Mouse (Mus musculus) forebrain, embryonic 13.5 days (tissue): ENCODE data around the gene Ftsj1. TPM values are rescaled to one million over a fixed set of nuclear protein-coding genes. Genes with fewer than 3 reads are reported as not detected.

Experiments
- ATAC-seq: fragments of 200-750 bp; cut with Nextera tagmentation; 2 replicates; pipeline ENCODE4 v1.8.0; 2017
- H3K27ac ChIP-seq: fragments of 300-500 bp; sonication (generic); 2 replicates; pipeline ENCODE4 v1.5.1; 2015; ENCODE audit warnings: inconsistent platforms, mild to moderate bottlenecking, moderate library complexity
- H3K27me3 ChIP-seq: fragments of 300-500 bp; sonication (generic); 2 replicates; pipeline ENCODE4 v1.6.1; 2015; ENCODE audit warnings: mild to moderate bottlenecking, inconsistent platforms
- H3K36me3 ChIP-seq: fragments of 300-500 bp; sonication (generic); 2 replicates; pipeline ENCODE4 v1.6.1; 2015; ENCODE audit warnings: mild to moderate bottlenecking, inconsistent platforms; ENCODE audit not compliant: poor library complexity, severe bottlenecking
- H3K4me1 ChIP-seq: fragments of 300-500 bp; sonication (generic); 2 replicates; pipeline ENCODE4 v1.6.1; 2015; ENCODE audit warnings: inconsistent platforms
- H3K4me2 ChIP-seq: fragments of 300-500 bp; sonication (generic); 2 replicates; pipeline ENCODE4 v1.6.1; 2015; ENCODE audit warnings: inconsistent platforms, mild to moderate bottlenecking, moderate library complexity
- H3K4me3 ChIP-seq: fragments of 300-500 bp; sonication (generic); 2 replicates; pipeline ENCODE4 v1.5.1; 2015; ENCODE audit warnings: mild to moderate bottlenecking, inconsistent platforms
- H3K9ac ChIP-seq: fragments of 300-500 bp; sonication (generic); 2 replicates; pipeline ENCODE4 v1.6.1; 2015; ENCODE audit warnings: mild to moderate bottlenecking, inconsistent platforms
- H3K9me3 ChIP-seq: fragments of 300-500 bp; sonication (generic); replicated peaks from 2 replicates; pipeline ENCODE4 v1.6.1; 2016; ENCODE audit warnings: inconsistent platforms
- WGBS: fragments of 180-500 bp; shearing (Covaris S2); methylation state at CpG from one replicate; pipeline ENCODE4 v1.1.7; 2015; 5-methylcytosine and 5-hydroxymethylcytosine counted together
- polyA plus RNA-seq: library from polyadenylated mRNA; unstranded; fragments of >200 nt; fragmentation: Nextera tagmentation; extraction: Ambion mirVana; gene quantifications from 2 replicates; pipeline ENCODE4 v1.2.1, GENCODE M21; 2015

Ftsj1 gene
- polyA plus RNA-seq: 51.3 and 51.7 TPM in 2 replicates

GRCm38 (mm10) chrX:8252334-8253285, at the start of gene Ftsj1:
TSS of gene Ftsj1 (minus strand) at chrX:8252406.
- peak within 1 kb of the TSS; percentile 60 for H3K4me2 ChIP-seq
- no peaks in the 10 kb centered on the region for H3K27me3 ChIP-seq
- no peaks in the 10 kb centered on the region for H3K36me3 ChIP-seq
- peak within 1 kb of the TSS; percentile 54; the same call in 1 of the 2 replicates for H3K27ac ChIP-seq
- no peaks in the 10 kb centered on the region for H3K9me3 ChIP-seq
- H3K9ac ChIP-seq: peak within 1 kb of the TSS; percentile 73
- H3K4me3 ChIP-seq: peak within 1 kb of the TSS; percentile 56
- ATAC-seq: peak; percentile 94
- H3K4me1 ChIP-seq: peaks cover 9% of the 10 kb centered on the region
- 18% methylated on average over 45 of the region's 45 CpGs for WGBS

- Histone ChIP-seq H3K36me3 (no peaks in the 10 kb centered on the region), H3K27ac (no peak overlapping the region), H3K27me3 (no peaks in the 10 kb centered on the region), H3K4me3 (no peak overlapping the region), H3K9ac (no peak overlapping the region), H3K4me1 (no peaks in the 10 kb centered on the region), H3K4me2 (no peak overlapping the region), H3K9me3 (no peaks in the 10 kb centered on the region)
- WGBS: 73% methylated on average over 5 of the region's 5 CpGs
- no peak for ATAC-seq
Observed at GRCm38 (mm10) chrX:8288621-8289020, 36.4 kb upstream of the Ftsj1 start.

GRCm38 (mm10) chrX:8274056-8274455, 21.9 kb upstream of the Ftsj1 start:
- no peaks in the 10 kb centered on the region for H3K36me3 ChIP-seq
- no peak for ATAC-seq
- H3K4me3 ChIP-seq: no peak overlapping the region
- no peak overlapping the region for H3K27ac ChIP-seq
- no peak overlapping the region for H3K4me2 ChIP-seq
- WGBS: 93% methylated on average over 5 of the region's 5 CpGs
- no peaks in the 10 kb centered on the region for H3K4me1 ChIP-seq
- no peak overlapping the region for H3K9ac ChIP-seq
- no peaks in the 10 kb centered on the region for H3K9me3 ChIP-seq
- no peaks in the 10 kb centered on the region for H3K27me3 ChIP-seq

GRCm38 (mm10) chrX:8272000-8272399, 19.8 kb upstream of the Ftsj1 start:
- no peak overlapping the region for H3K9ac ChIP-seq
- no peak overlapping the region for H3K27ac ChIP-seq
- H3K4me2 ChIP-seq: peak overlapping the region; percentile 34
- H3K4me1 ChIP-seq: no peaks in the 10 kb centered on the region
- WGBS: 23% methylated on average over 10 of the region's 10 CpGs
- no peak for ATAC-seq
- H3K36me3 ChIP-seq: no peaks in the 10 kb centered on the region
- no peak overlapping the region for H3K4me3 ChIP-seq
- no peaks in the 10 kb centered on the region for H3K27me3 ChIP-seq
- H3K9me3 ChIP-seq: no peaks in the 10 kb centered on the region

GRCm38 (mm10) chrX:8271083-8271820, 19.0 kb upstream of the Ftsj1 start, which contains the start of gene Slc38a5:
TSS of gene Slc38a5 (plus strand) at chrX:8271133.
- ATAC-seq: no peak
- 17% methylated on average over 12 of the region's 15 CpGs for WGBS
- no peak within 1 kb of the TSS for H3K27ac ChIP-seq

GRCm38 (mm10) chrX:8264222-8264621, 12.0 kb upstream of the Ftsj1 start:
- H3K4me1 ChIP-seq: no peaks in the 10 kb centered on the region
- WGBS: 86% methylated on average over 3 of the region's 3 CpGs
- no peaks in the 10 kb centered on the region for H3K36me3 ChIP-seq
- H3K4me2 ChIP-seq: no peak overlapping the region
- H3K27ac ChIP-seq: no peak overlapping the region
- H3K4me3 ChIP-seq: no peak overlapping the region
- H3K9me3 ChIP-seq: no peaks in the 10 kb centered on the region
- H3K27me3 ChIP-seq: no peaks in the 10 kb centered on the region
- ATAC-seq: no peak
- H3K9ac ChIP-seq: no peak overlapping the region

More at GRCm38 (mm10) chrX:8271083-8271820, 19.0 kb upstream of the Ftsj1 start, which contains the start of gene Slc38a5:
- H3K4me2 ChIP-seq: peak within 1 kb of the TSS; percentile 34
- H3K9me3 ChIP-seq: no peaks in the 10 kb centered on the region
- H3K4me1 ChIP-seq: no peaks in the 10 kb centered on the region
- no peak within 1 kb of the TSS for H3K9ac ChIP-seq
- no peak within 1 kb of the TSS for H3K4me3 ChIP-seq
- no peaks in the 10 kb centered on the region for H3K36me3 ChIP-seq
- no peaks in the 10 kb centered on the region for H3K27me3 ChIP-seq

- 77% methylated on average over 5 of the region's 5 CpGs for WGBS
- Histone ChIP-seq H3K27ac (no peak overlapping the region), H3K36me3 (no peaks in the 10 kb centered on the region), H3K4me2 (no peak overlapping the region), H3K4me1 (no peaks in the 10 kb centered on the region), H3K27me3 (no peaks in the 10 kb centered on the region), H3K4me3 (no peak overlapping the region), H3K9me3 (no peaks in the 10 kb centered on the region), H3K9ac (no peak overlapping the region)
- ATAC-seq: no peak
Observed at GRCm38 (mm10) chrX:8263156-8263804, 11.1 kb upstream of the Ftsj1 start.

- no peak overlapping the region for H3K4me3 ChIP-seq
- H3K9me3 ChIP-seq: no peaks in the 10 kb centered on the region
- H3K27ac ChIP-seq: no peak overlapping the region
- no peak overlapping the region for H3K9ac ChIP-seq
- no peak overlapping the region for H3K4me2 ChIP-seq
- H3K36me3 ChIP-seq: no peaks in the 10 kb centered on the region
- 84% methylated on average over 12 of the region's 12 CpGs for WGBS
- no peaks in the 10 kb centered on the region for H3K4me1 ChIP-seq
- H3K27me3 ChIP-seq: no peaks in the 10 kb centered on the region
- no peak for ATAC-seq
Observed at GRCm38 (mm10) chrX:8259478-8259877, 7.3 kb upstream of the Ftsj1 start.

GRCm38 (mm10) chrX:8255807-8256206, 3.6 kb upstream of the Ftsj1 start:
- H3K9me3 ChIP-seq: no peaks in the 10 kb centered on the region
- H3K4me2 ChIP-seq: no peak overlapping the region
- peaks cover 8% of the 10 kb centered on the region for H3K4me1 ChIP-seq
- no peak for ATAC-seq
- no peak overlapping the region for H3K4me3 ChIP-seq
- no peak overlapping the region for H3K27ac ChIP-seq
- 21% methylated on average over 2 of the region's 6 CpGs for WGBS
- H3K27me3 ChIP-seq: no peaks in the 10 kb centered on the region
- H3K9ac ChIP-seq: no peak overlapping the region
- no peaks in the 10 kb centered on the region for H3K36me3 ChIP-seq

- H3K27me3 ChIP-seq: no peaks in the 10 kb centered on the region
- WGBS: 82% methylated on average over 2 of the region's 2 CpGs
Observed at GRCm38 (mm10) chrX:8253711-8254110, 1.5 kb upstream of the Ftsj1 start.

GRCm38 (mm10) chrX:8251789-8252333, 345 bp downstream of the Ftsj1 start:
- ATAC-seq: no peak; the same call in none of the 2 replicates
- Histone ChIP-seq H3K4me2 (peak overlapping the region; percentile 60), H3K27ac (no peak overlapping the region), H3K4me3 (peak overlapping the region; percentile 56), H3K4me1 (peaks cover 9% of the 10 kb centered on the region), H3K9ac (peak overlapping the region; percentile 73), H3K9me3 (no peaks in the 10 kb centered on the region), H3K27me3 (no peaks in the 10 kb centered on the region), H3K36me3 (no peaks in the 10 kb centered on the region)
- WGBS: 20% methylated on average over 18 of the region's 18 CpGs

More at GRCm38 (mm10) chrX:8253711-8254110, 1.5 kb upstream of the Ftsj1 start:
- H3K4me2 ChIP-seq: no peak overlapping the region
- H3K9me3 ChIP-seq: no peaks in the 10 kb centered on the region
- no peak overlapping the region for H3K4me3 ChIP-seq
- no peak overlapping the region for H3K9ac ChIP-seq
- H3K27ac ChIP-seq: no peak overlapping the region
- H3K36me3 ChIP-seq: no peaks in the 10 kb centered on the region
- H3K4me1 ChIP-seq: peaks cover 9% of the 10 kb centered on the region
- no peak for ATAC-seq
